Mouse (Mus musculus): ENCODE measurements at regions not wholly inside any gene's neighbourhood (a gene's known extent, or its start where the extent isn't known, plus 50 kb on each side); places are given as distances from the start of the nearest gene placed in this dataset.

GRCm38 (mm10) chr1:71946911-71947310 lies 265.2 kb downstream of the Mreg start:
- DNase-seq: no peak

DNA sequence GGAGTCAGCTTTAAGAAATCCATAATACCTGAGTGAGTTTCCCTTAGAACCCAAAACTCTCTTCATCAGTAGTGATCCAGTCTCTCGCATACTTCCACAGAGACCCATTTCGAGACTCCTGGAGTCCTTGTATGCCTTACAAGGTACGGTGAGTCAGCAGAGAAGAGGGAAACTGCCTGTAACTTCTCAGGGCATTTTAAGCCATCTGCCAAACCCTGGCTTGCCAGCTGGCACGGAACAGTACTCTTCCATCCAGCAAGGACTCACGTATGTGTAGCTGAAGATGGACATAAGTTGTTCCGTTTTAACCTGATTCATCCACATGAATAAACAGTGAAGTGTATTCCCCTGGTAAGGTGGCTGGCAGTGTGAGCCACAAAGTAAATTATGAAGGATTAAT lies 267.0 kb downstream of the Mreg start:
- DNase-seq: peak; percentile 63

GRCm38 (mm10) chr1:71944531-71944930 lies 267.6 kb downstream of the Mreg start:
- no peak for DNase-seq

- DNase-seq: no peak
Observed at GRCm38 (mm10) chr1:71942145-71942544, 270.0 kb downstream of the Mreg start.

DNA sequence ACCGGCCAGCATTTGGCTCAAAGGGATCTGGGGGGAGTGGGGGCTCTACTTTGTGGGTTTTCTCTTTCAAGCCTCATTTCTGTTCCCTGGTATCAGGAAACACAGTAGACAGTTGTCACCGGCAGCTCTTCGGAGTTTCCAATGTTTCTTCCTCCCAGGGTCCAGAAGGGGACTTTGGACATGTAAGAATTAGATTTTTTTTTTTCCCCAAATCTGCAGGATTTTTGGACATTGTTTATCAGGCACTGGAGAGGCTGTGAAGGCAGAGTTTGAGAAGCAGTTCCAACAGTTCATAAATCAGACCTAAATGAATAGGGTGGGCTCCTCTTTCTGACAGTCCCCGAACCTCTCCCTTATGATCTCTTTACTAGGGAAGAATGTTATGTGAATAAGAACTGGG lies 270.4 kb downstream of the Mreg start:
- DNase-seq: no peak

- peak; percentile 50 for DNase-seq
Observed at GRCm38 (mm10) chr1:71940900-71941299, 271.2 kb downstream of the Mreg start.

- peak; percentile 15 for DNase-seq
Observed at GRCm38 (mm10) chr1:71938323-71939007, 273.6 kb downstream of the Mreg start.

- no peak for DNase-seq
Observed at GRCm38 (mm10) chr1:71937922-71938321, 274.2 kb downstream of the Mreg start.

GRCm38 (mm10) chr1:71937168-71937567 lies 274.9 kb downstream of the Mreg start:
- no peak for DNase-seq

- no peak for DNase-seq
Observed at GRCm38 (mm10) chr1:71936501-71937129, 275.5 kb downstream of the Mreg start.

- no peak for DNase-seq
Observed at GRCm38 (mm10) chr1:71925501-71925900, 272.5 kb upstream of the Fn1 start.

DNA sequence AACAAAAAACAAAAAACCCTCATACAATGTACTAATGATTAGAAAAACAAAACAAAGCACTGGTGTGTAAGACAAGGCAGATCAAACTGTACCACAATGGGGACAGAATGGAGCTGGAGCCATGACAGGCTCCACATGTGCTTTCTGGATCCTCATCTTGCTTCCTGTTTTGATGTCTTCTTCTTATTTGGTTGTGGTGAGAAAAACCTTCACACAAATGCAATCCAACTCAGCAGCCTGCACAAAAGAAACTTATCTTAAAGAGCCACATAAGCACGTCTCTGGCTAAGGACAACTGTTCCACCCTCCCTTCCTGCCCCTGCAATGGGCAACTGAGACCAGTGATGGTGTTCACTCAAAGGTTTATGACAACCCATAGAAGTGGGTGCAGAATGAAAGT lies 271.9 kb upstream of the Fn1 start:
- no peak for DNase-seq

GRCm38 (mm10) chr1:71923731-71924130 lies 270.7 kb upstream of the Fn1 start:
- DNase-seq: no peak

DNA sequence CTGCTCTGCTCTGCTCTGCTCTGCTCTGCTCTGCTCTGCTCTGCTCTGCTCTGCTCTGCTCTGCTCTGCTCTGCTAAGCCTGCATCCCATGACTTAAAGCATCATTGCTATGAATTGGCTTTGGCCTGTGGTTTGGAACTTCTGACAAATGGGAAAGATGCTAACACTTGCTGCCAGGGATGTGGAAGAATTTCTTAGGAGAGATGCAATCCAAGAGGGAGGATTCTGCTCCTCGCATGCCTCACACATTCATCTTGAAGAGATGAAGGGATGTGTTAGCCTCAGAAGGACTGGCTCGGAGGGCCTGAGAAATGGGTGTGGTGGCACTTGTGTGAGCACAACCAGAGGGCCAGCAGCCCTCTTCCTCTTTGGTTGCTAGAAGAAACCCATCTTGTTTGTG lies 268.5 kb upstream of the Fn1 start:
- no peak for DNase-seq

GRCm38 (mm10) chr1:71919891-71920290 lies 266.9 kb upstream of the Fn1 start:
- no peak for DNase-seq

DNA sequence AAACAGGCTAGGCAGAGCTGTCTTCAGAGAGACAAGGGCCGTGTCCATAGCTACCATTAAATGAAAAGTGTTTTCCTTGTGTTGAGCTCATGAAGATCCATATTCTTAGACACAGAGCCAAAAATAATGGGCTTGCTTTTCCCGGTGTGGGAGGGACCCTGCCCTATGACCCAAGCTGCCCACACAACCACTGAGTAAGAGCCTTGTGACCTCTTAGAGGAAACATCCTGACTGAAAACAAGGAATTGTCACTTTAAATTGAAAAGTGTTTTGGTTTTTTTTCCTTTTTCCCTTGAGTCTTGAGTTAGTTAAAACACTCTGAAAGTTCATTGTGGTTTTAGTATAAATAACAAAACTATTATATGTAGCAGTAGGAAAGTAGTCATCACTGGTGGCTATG lies 264.0 kb upstream of the Fn1 start:
- no peak for DNase-seq

- no peak for DNase-seq
Observed at GRCm38 (mm10) chr1:71914439-71914838, 261.4 kb upstream of the Fn1 start.

GRCm38 (mm10) chr1:71913221-71913620 lies 260.2 kb upstream of the Fn1 start:
- DNase-seq: no peak

DNA sequence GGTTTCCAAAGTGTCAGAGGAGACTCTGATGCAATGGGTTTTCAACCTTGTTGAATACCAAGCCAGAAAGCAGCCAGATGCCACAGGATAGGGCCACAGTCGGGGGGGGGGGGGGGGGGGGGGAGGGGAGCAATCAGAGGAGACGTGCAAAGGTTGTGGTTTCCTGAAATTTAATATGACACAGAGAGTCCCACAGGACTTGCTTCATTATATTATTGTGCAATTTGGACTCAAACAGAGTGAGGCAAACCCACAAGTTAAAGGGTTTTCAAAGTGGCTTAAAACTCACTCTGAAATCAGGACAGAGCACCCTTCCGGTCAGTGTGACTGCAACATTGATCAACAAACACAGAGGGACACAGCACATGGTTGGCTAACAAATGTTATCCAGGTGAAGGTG lies 259.4 kb upstream of the Fn1 start:
- no peak for DNase-seq

- DNase-seq: no peak
Observed at GRCm38 (mm10) chr1:71910125-71910524, 257.1 kb upstream of the Fn1 start.

- DNase-seq: no peak
Observed at GRCm38 (mm10) chr1:71909508-71910124, 256.6 kb upstream of the Fn1 start.

GRCm38 (mm10) chr1:71904376-71904948 lies 251.5 kb upstream of the Fn1 start:
- no peak for DNase-seq
